Mouse (Mus musculus): ENCODE data around the gene Ms4a5. TPM values are rescaled to one million over a fixed set of nuclear protein-coding genes. Genes with fewer than 3 reads are reported as not detected.
"Not testable (repeated sequence)": the region's sequence is repeated elsewhere in the genome, so short reads cannot be mapped to it uniquely, and the experiment has no call there.

The Ms4a5 gene
- polyA plus RNA-seq, 1 experiment = not detected

GRCm38 (mm10) chr19:11292990-11293389 is 9.3 kb upstream of the Ms4a5 start:
- Histone ChIP-seq H3K27ac (ENCODE audit: insufficient read depth, low read depth, low read length) (no peak overlapping the region), H3K36me3 (ENCODE audit: control insufficient read depth, insufficient read depth, low read length) (no peaks in the 10 kb centered on the region), H3K4me1 (ENCODE audit: control insufficient read depth, insufficient read depth, low read length) (no peaks in the 10 kb centered on the region), H3K27me3 (replicated peaks; ENCODE audit: control insufficient read depth, insufficient read depth, low read length) (no peaks in the 10 kb centered on the region; the same call in 1 of the 2 replicates), H3K4me3 (ENCODE audit: insufficient read depth, low read depth, low read length) (peak overlapping the region; percentile 43)
- no peak for TF ChIP-seq POLR2A (IDR thresholded peaks at IDR 0.05; ENCODE audit: low read depth, low read length)
- TF ChIP-seq CTCF (conservative IDR thresholded peaks at IDR 0.05; ENCODE audit: insufficient read depth, insufficient read length, low read depth, low read length) = no peak
- DNase-seq = no peak
- 17% methylated on average over 12 of the region's 12 CpGs for WGBS

- DNase-seq = no peak
- Histone ChIP-seq H3K4me1 (ENCODE audit: control insufficient read depth, insufficient read depth, low read length) (no peaks in the 10 kb centered on the region), H3K36me3 (ENCODE audit: control insufficient read depth, insufficient read depth, low read length) (no peaks in the 10 kb centered on the region), H3K4me3 (ENCODE audit: insufficient read depth, low read depth, low read length) (no peak overlapping the region), H3K27me3 (replicated peaks; ENCODE audit: control insufficient read depth, insufficient read depth, low read length) (no peaks in the 10 kb centered on the region), H3K27ac (ENCODE audit: insufficient read depth, low read depth, low read length) (no peak overlapping the region)
- TF ChIP-seq POLR2A (IDR thresholded peaks at IDR 0.05; ENCODE audit: low read depth, low read length) (no peak), CTCF (conservative IDR thresholded peaks at IDR 0.05; ENCODE audit: insufficient read depth, insufficient read length, low read depth, low read length) (no peak)
- 81% methylated on average over 3 of the region's 3 CpGs for WGBS
Observed at GRCm38 (mm10) chr19:11280223-11280622, 3.5 kb downstream of the Ms4a5 start.

- no peak for DNase-seq
- no peak for TF ChIP-seq POLR2A (IDR thresholded peaks at IDR 0.05; ENCODE audit: low read depth, low read length)
- no peak for TF ChIP-seq CTCF (conservative IDR thresholded peaks at IDR 0.05; ENCODE audit: insufficient read depth, insufficient read length, low read depth, low read length)
Observed at GRCm38 (mm10) chr19:11276431-11276830, 7.2 kb downstream of the Ms4a5 start.

GRCm38 (mm10) chr19:11266956-11267355 is 16.7 kb downstream of the Ms4a5 start:
- Histone ChIP-seq H3K27me3 (replicated peaks; ENCODE audit: control insufficient read depth, insufficient read depth, low read length) (no peaks in the 10 kb centered on the region), H3K27ac (ENCODE audit: insufficient read depth, low read depth, low read length) (no peak overlapping the region), H3K4me3 (ENCODE audit: insufficient read depth, low read depth, low read length) (no peak overlapping the region), H3K36me3 (ENCODE audit: control insufficient read depth, insufficient read depth, low read length) (no peaks in the 10 kb centered on the region), H3K4me1 (ENCODE audit: control insufficient read depth, insufficient read depth, low read length) (no peaks in the 10 kb centered on the region)
- WGBS = 76% methylated on average over 4 of the region's 4 CpGs
- DNase-seq = no peak
- TF ChIP-seq POLR2A (IDR thresholded peaks at IDR 0.05; ENCODE audit: low read depth, low read length) (no peak), CTCF (conservative IDR thresholded peaks at IDR 0.05; ENCODE audit: insufficient read depth, insufficient read length, low read depth, low read length) (no peak)

More at GRCm38 (mm10) chr19:11276431-11276830, 7.2 kb downstream of the Ms4a5 start:
- H3K27ac ChIP-seq (ENCODE audit: insufficient read depth, low read depth, low read length) = no peak overlapping the region
- H3K27me3 ChIP-seq (replicated peaks; ENCODE audit: control insufficient read depth, insufficient read depth, low read length) = no peaks in the 10 kb centered on the region
- no peak overlapping the region for H3K4me3 ChIP-seq (ENCODE audit: insufficient read depth, low read depth, low read length)
- WGBS = 64% methylated on average over 5 of the region's 5 CpGs
- no peaks in the 10 kb centered on the region for H3K4me1 ChIP-seq (ENCODE audit: control insufficient read depth, insufficient read depth, low read length)
- no peaks in the 10 kb centered on the region for H3K36me3 ChIP-seq (ENCODE audit: control insufficient read depth, insufficient read depth, low read length)

GRCm38 (mm10) chr19:11266052-11266845 is 17.4 kb downstream of the Ms4a5 start, which contains the start of gene Ms4a1:
TSS of gene Ms4a1 (minus strand) at chr19:11266241.
- H3K27me3 ChIP-seq (replicated peaks; ENCODE audit: control insufficient read depth, insufficient read depth, low read length) = no peaks in the 10 kb centered on the region
- H3K27ac ChIP-seq (ENCODE audit: insufficient read depth, low read depth, low read length) = no peak within 1 kb of the TSS
- H3K36me3 ChIP-seq (ENCODE audit: control insufficient read depth, insufficient read depth, low read length) = no peaks in the 10 kb centered on the region
- TF ChIP-seq CTCF (conservative IDR thresholded peaks at IDR 0.05; ENCODE audit: insufficient read depth, insufficient read length, low read depth, low read length) (no peak), POLR2A (IDR thresholded peaks at IDR 0.05; ENCODE audit: low read depth, low read length) (no peak)
- H3K4me3 ChIP-seq (ENCODE audit: insufficient read depth, low read depth, low read length) = no peak within 1 kb of the TSS
- no peak for DNase-seq
- H3K4me1 ChIP-seq (ENCODE audit: control insufficient read depth, insufficient read depth, low read length) = no peaks in the 10 kb centered on the region
- WGBS = 81% methylated on average over 8 of the region's 8 CpGs

GRCm38 (mm10) chr19:11264602-11265185 is 19.0 kb downstream of the Ms4a5 start:
- no peak for TF ChIP-seq CTCF (conservative IDR thresholded peaks at IDR 0.05; ENCODE audit: insufficient read depth, insufficient read length, low read depth, low read length)
- TF ChIP-seq POLR2A (IDR thresholded peaks at IDR 0.05; ENCODE audit: low read depth, low read length) = no peak
- Histone ChIP-seq H3K36me3 (ENCODE audit: control insufficient read depth, insufficient read depth, low read length) (no peaks in the 10 kb centered on the region), H3K27me3 (replicated peaks; ENCODE audit: control insufficient read depth, insufficient read depth, low read length) (no peaks in the 10 kb centered on the region; the same call in 1 of the 2 replicates), H3K4me1 (ENCODE audit: control insufficient read depth, insufficient read depth, low read length) (no peaks in the 10 kb centered on the region), H3K27ac (ENCODE audit: insufficient read depth, low read depth, low read length) (no peak overlapping the region), H3K4me3 (ENCODE audit: insufficient read depth, low read depth, low read length) (no peak overlapping the region)
- DNase-seq = no peak
- WGBS = 77% methylated on average over 9 of the region's 9 CpGs

GRCm38 (mm10) chr19:11263549-11263948 is 20.1 kb downstream of the Ms4a5 start:
- no peak for TF ChIP-seq CTCF (conservative IDR thresholded peaks at IDR 0.05; ENCODE audit: insufficient read depth, insufficient read length, low read depth, low read length)
- no peak overlapping the region for H3K4me3 ChIP-seq (ENCODE audit: insufficient read depth, low read depth, low read length)
- DNase-seq = no peak
- WGBS = 68% methylated on average over 3 of the region's 3 CpGs
- H3K27ac ChIP-seq (ENCODE audit: insufficient read depth, low read depth, low read length) = no peak overlapping the region
- no peaks in the 10 kb centered on the region for H3K36me3 ChIP-seq (ENCODE audit: control insufficient read depth, insufficient read depth, low read length)
- H3K4me1 ChIP-seq (ENCODE audit: control insufficient read depth, insufficient read depth, low read length) = no peaks in the 10 kb centered on the region
- no peaks in the 10 kb centered on the region; the same call in 1 of the 2 replicates for H3K27me3 ChIP-seq (replicated peaks; ENCODE audit: control insufficient read depth, insufficient read depth, low read length)

GRCm38 (mm10) chr19:11262932-11263331 is 20.7 kb downstream of the Ms4a5 start:
- H3K36me3 ChIP-seq (ENCODE audit: control insufficient read depth, insufficient read depth, low read length) = not testable (repeated sequence)

More at GRCm38 (mm10) chr19:11262932-11263331, 20.7 kb downstream of the Ms4a5 start:
- H3K4me1 ChIP-seq (ENCODE audit: control insufficient read depth, insufficient read depth, low read length); H3K4me3 ChIP-seq (ENCODE audit: insufficient read depth, low read depth, low read length); H3K27ac ChIP-seq (ENCODE audit: insufficient read depth, low read depth, low read length); H3K27me3 ChIP-seq (replicated peaks; ENCODE audit: control insufficient read depth, insufficient read depth, low read length); DNase-seq: not testable (repeated sequence)
- WGBS = 69% methylated on average over 4 of the region's 4 CpGs

Data from kidney, adult 2 months (tissue).